33 mouse cellular contexts compared by ENCODE assay signal in genomic region chr8:45341630-45342628, GRCm38 (mm10). TPM values are rescaled to one million over a fixed set of nuclear protein-coding genes. Genes with fewer than 3 reads are reported as not detected.
DNase-seq lines count a peak whose midpoint lies in the region; ATAC-seq and TF ChIP-seq lines count a peak whose summit lies in the region.
"Had no signal": no experiment of that assay in that cellular context is flagged by ENCODE, and none has a peak within 500 bp of the region (broad histone marks: within the 10 kb centered on the region; RNA-seq: fewer than 3 reads in every experiment).

No protein-coding gene starts in this region.

- WGBS in liver, embryonic 13.5 days (ENCODE audit: insufficient replicate concordance): 64% methylated on average over 12 of the region's 12 CpGs
- WGBS in stomach, embryonic 14.5 days: 80% methylated on average over 12 of the region's 12 CpGs
- WGBS in hindbrain, postnatal 0 days: 87% methylated on average over 12 of the region's 12 CpGs

- peak; percentile 46 for DNase-seq in retina, postnatal 1 day
- no peak for DNase-seq in retina, embryonic 14.5 days (ENCODE audit: low spot score)
- DNase-seq in liver, embryonic 13.5 days: no peak
- DNase-seq in embryo, embryonic 10.5 days (ENCODE audit: low spot score): no peak
- no peak for DNase-seq in cerebellum, postnatal 14 days
- DNase-seq in hindbrain, postnatal 0 days (ENCODE audit: low spot score): no peak
- no peak for DNase-seq in frontal cortex, adult 2 months (ENCODE audit: extremely low spot score in 1 of 2, low spot score in 1 of 2)
- DNase-seq: adrenal gland, postnatal 10 days; cerebellum, adult 8-10 months; cerebellum, postnatal 36 days; kidney, adult 2 months; kidney, postnatal 4 days; layer of hippocampus, postnatal 36 days had no signal

- H3K9me3 ChIP-seq in liver, embryonic 13.5 days (replicated peaks): no peaks in the 10 kb centered on the region
- H3K9me3 ChIP-seq in stomach, embryonic 14.5 days (ENCODE audit: control insufficient read depth, low read depth, low read length): no peaks in the 10 kb centered on the region
- H3K9me3 ChIP-seq in hindbrain, postnatal 0 days (ENCODE audit: low read length): no peaks in the 10 kb centered on the region
- H3K9me3 ChIP-seq: embryonic facial prominence, embryonic 13.5 days; forebrain, embryonic 10.5 days; heart, embryonic 15.5 days; limb, embryonic 10.5 days; limb, embryonic 15.5 days; lung, embryonic 15.5 days; midbrain, embryonic 10.5 days; midbrain, embryonic 15.5 days had no signal

- no peak for TF ChIP-seq CTCF in hindbrain, postnatal 0 days (IDR thresholded peaks at IDR 0.05; ENCODE audit: low read depth)

- no peaks in the 10 kb centered on the region for H3K27me3 ChIP-seq in liver, embryonic 13.5 days
- no peaks in the 10 kb centered on the region for H3K27me3 ChIP-seq in stomach, embryonic 14.5 days (ENCODE audit: control insufficient read depth, insufficient read depth, low read length)
- H3K27me3 ChIP-seq in hindbrain, postnatal 0 days (ENCODE audit: insufficient read depth, low read length): no peaks in the 10 kb centered on the region
- H3K27me3 ChIP-seq: embryonic facial prominence, embryonic 13.5 days; heart, embryonic 15.5 days; limb, embryonic 15.5 days; lung, embryonic 15.5 days; midbrain, embryonic 15.5 days; Patski had no signal

- peak overlapping the region; percentile 63 for H3K27ac ChIP-seq in liver, embryonic 13.5 days
- H3K27ac ChIP-seq in stomach, embryonic 14.5 days (ENCODE audit: low read length): peak overlapping the region; percentile 30; the same call in 1 of the 2 replicates
- no peak overlapping the region for H3K27ac ChIP-seq in hindbrain, postnatal 0 days
- H3K27ac ChIP-seq: embryonic facial prominence, embryonic 13.5 days; forebrain, embryonic 10.5 days; heart, embryonic 15.5 days; kidney, postnatal 0 days; limb, embryonic 10.5 days; limb, embryonic 15.5 days; lung, embryonic 15.5 days; midbrain, embryonic 10.5 days; midbrain, embryonic 15.5 days had no signal

- no peak overlapping the region for H3K9ac ChIP-seq in liver, embryonic 13.5 days
- H3K9ac ChIP-seq in stomach, embryonic 14.5 days (replicated peaks; ENCODE audit: low read depth, low read length): no peak overlapping the region
- no peak overlapping the region for H3K9ac ChIP-seq in hindbrain, postnatal 0 days (replicated peaks; ENCODE audit: low read length)
- H3K9ac ChIP-seq: embryonic facial prominence, embryonic 13.5 days; heart, embryonic 15.5 days; limb, embryonic 15.5 days; lung, embryonic 15.5 days; midbrain, embryonic 15.5 days had no signal

- H3K36me3 ChIP-seq in liver, embryonic 13.5 days: no peaks in the 10 kb centered on the region
- peaks cover 11% of the 10 kb centered on the region for H3K36me3 ChIP-seq in stomach, embryonic 14.5 days (ENCODE audit: control insufficient read depth, insufficient read depth, low read length)
- peaks cover 5% of the 10 kb centered on the region; the same call in 1 of the 2 replicates for H3K36me3 ChIP-seq in hindbrain, postnatal 0 days (ENCODE audit: insufficient read depth, low read length)
- H3K36me3 ChIP-seq: heart, embryonic 15.5 days; lung, embryonic 15.5 days; midbrain, embryonic 10.5 days; midbrain, embryonic 15.5 days had no signal

- no peaks in the 10 kb centered on the region for H3K4me1 ChIP-seq in liver, embryonic 13.5 days (replicated peaks)
- no peaks in the 10 kb centered on the region for H3K4me1 ChIP-seq in stomach, embryonic 14.5 days (ENCODE audit: control insufficient read depth, insufficient read depth, low read length)
- no peaks in the 10 kb centered on the region for H3K4me1 ChIP-seq in hindbrain, postnatal 0 days (ENCODE audit: insufficient read depth, low read length)
- H3K4me1 ChIP-seq: embryonic facial prominence, embryonic 13.5 days; forebrain, embryonic 10.5 days; heart, embryonic 15.5 days; limb, embryonic 10.5 days; limb, embryonic 15.5 days; lung, embryonic 15.5 days; midbrain, embryonic 15.5 days had no signal

- H3K4me3 ChIP-seq in liver, embryonic 13.5 days (replicated peaks): no peak overlapping the region
- no peak overlapping the region for H3K4me3 ChIP-seq in stomach, embryonic 14.5 days (ENCODE audit: low read depth, low read length)
- no peak overlapping the region for H3K4me3 ChIP-seq in hindbrain, postnatal 0 days (ENCODE audit: low read length)
- H3K4me3 ChIP-seq: embryonic facial prominence, embryonic 13.5 days; forebrain, embryonic 10.5 days; heart, embryonic 15.5 days; limb, embryonic 10.5 days; limb, embryonic 15.5 days; lung, embryonic 15.5 days; midbrain, embryonic 10.5 days; midbrain, embryonic 15.5 days had no signal

- no peak overlapping the region for H3K4me2 ChIP-seq in liver, embryonic 13.5 days
- H3K4me2 ChIP-seq in stomach, embryonic 14.5 days (replicated peaks; ENCODE audit: low read depth, low read length): no peak overlapping the region
- no peak overlapping the region for H3K4me2 ChIP-seq in hindbrain, postnatal 0 days (ENCODE audit: low read depth, low read length)
- H3K4me2 ChIP-seq: embryonic facial prominence, embryonic 13.5 days; heart, embryonic 15.5 days; limb, embryonic 15.5 days; lung, embryonic 15.5 days; midbrain, embryonic 15.5 days had no signal

- ATAC-seq in liver, embryonic 13.5 days (ENCODE audit: low read depth): peak; percentile 47; the same call in 1 of the 2 replicates
- ATAC-seq in stomach, embryonic 14.5 days (ENCODE audit: insufficient number of reproducible peaks, insufficient read depth, low FRiP score, low read depth): peak; percentile 61; the same call in 1 of the 2 replicates
- ATAC-seq in hindbrain, postnatal 0 days: no peak
- ATAC-seq: forebrain, embryonic 16.5 days; hindbrain, embryonic 16.5 days; midbrain, embryonic 15.5 days; Patski had no signal

RNA-seq across cellular contexts. Expression of gene Cyp4v3, which starts 8.9 kb away (rescaled TPM):
- 3.0 and 3.7 TPM in 2 replicates for polyA plus RNA-seq in liver, embryonic 13.5 days (2015; fragmentation: Nextera tagmentation; extraction: Ambion mirVana)
- polyA plus RNA-seq in stomach, embryonic 14.5 days (2014; fragmentation: Nextera tagmentation; extraction: Ambion mirVana): 3.3 and 4.1 TPM in 2 replicates
- total RNA-seq in hindbrain, postnatal 0 days (2014; rRNA removed): 2.4 and 3.1 TPM in 2 replicates
- polyA plus RNA-seq in hindbrain, postnatal 0 days (2015; fragmentation: Nextera tagmentation; extraction: Ambion mirVana): 2.8 and 3.0 TPM in 2 replicates
- polyA plus RNA-seq in frontal cortex, adult 2 months (2012; rRNA removed): 6.4 and 7.3 TPM in 2 replicates
- total RNA-seq: MEL had no signal

RNA-seq across cellular contexts. Expression of gene Gm45753, which starts 33.7 kb away (rescaled TPM):
- 3.9 and 5.3 TPM in 2 replicates for polyA plus RNA-seq in liver, embryonic 13.5 days (2015; fragmentation: Nextera tagmentation; extraction: Ambion mirVana)
- not detected in 2 replicates for polyA plus RNA-seq in stomach, embryonic 14.5 days (2014; fragmentation: Nextera tagmentation; extraction: Ambion mirVana)
- total RNA-seq in hindbrain, postnatal 0 days (2014; rRNA removed): not detected in 2 replicates
- not detected in 2 replicates for polyA plus RNA-seq in hindbrain, postnatal 0 days (2015; fragmentation: Nextera tagmentation; extraction: Ambion mirVana)
- polyA plus RNA-seq in frontal cortex, adult 2 months (2012; rRNA removed): not detected in 2 replicates
- total RNA-seq: gastrocnemius, adult 8-10 months; heart, postnatal 25 days; layer of hippocampus, postnatal 36 days; megakaryocyte progenitor cell, adult 5-6 weeks; MEL; neutrophil, adult 5-6 weeks had no signal
- polyA plus RNA-seq: embryonic facial prominence, embryonic 13.5 days; forebrain, embryonic 10.5 days; forebrain, embryonic 16.5 days; heart, embryonic 15.5 days; hindbrain, embryonic 11.5 days; hindbrain, embryonic 16.5 days; limb, embryonic 10.5 days; lung, embryonic 15.5 days; midbrain, embryonic 15.5 days; neural tube, embryonic 11.5 days had no signal

RNA-seq across cellular contexts. Expression of gene Fam149a, which starts 40.2 kb away (rescaled TPM):
- 1.6 and 2.2 TPM in 2 replicates for polyA plus RNA-seq in liver, embryonic 13.5 days (2015; fragmentation: Nextera tagmentation; extraction: Ambion mirVana)
- polyA plus RNA-seq in stomach, embryonic 14.5 days (2014; fragmentation: Nextera tagmentation; extraction: Ambion mirVana): 28.6 and 29.7 TPM in 2 replicates
- total RNA-seq in hindbrain, postnatal 0 days (2014; rRNA removed): 24.6 and 27.7 TPM in 2 replicates
- polyA plus RNA-seq in hindbrain, postnatal 0 days (2015; fragmentation: Nextera tagmentation; extraction: Ambion mirVana): 19.8 and 20.2 TPM in 2 replicates
- polyA plus RNA-seq in frontal cortex, adult 2 months (2012; rRNA removed): 15.1 and 17.1 TPM in 2 replicates
- total RNA-seq: MEL; neutrophil, adult 5-6 weeks had no signal

RNA-seq across cellular contexts. Expression of gene Klkb1, which starts 47.3 kb away (rescaled TPM):
- polyA plus RNA-seq in liver, embryonic 13.5 days (2015; fragmentation: Nextera tagmentation; extraction: Ambion mirVana): 2.2 and 2.5 TPM in 2 replicates
- not detected in 2 replicates for polyA plus RNA-seq in stomach, embryonic 14.5 days (2014; fragmentation: Nextera tagmentation; extraction: Ambion mirVana)
- total RNA-seq in hindbrain, postnatal 0 days (2014; rRNA removed): 0.16 TPM in 1 of 2 replicates, not detected in the other
- 0.06 TPM in 1 of 2 replicates, not detected in the other for polyA plus RNA-seq in hindbrain, postnatal 0 days (2015; fragmentation: Nextera tagmentation; extraction: Ambion mirVana)
- polyA plus RNA-seq in frontal cortex, adult 2 months (2012; rRNA removed): 0.04 and 0.08 TPM in 2 replicates
- total RNA-seq: heart, postnatal 25 days; layer of hippocampus, postnatal 36 days; megakaryocyte progenitor cell, adult 5-6 weeks; MEL; neutrophil, adult 5-6 weeks had no signal
- polyA plus RNA-seq: forebrain, embryonic 16.5 days; heart, embryonic 15.5 days; hindbrain, embryonic 11.5 days; limb, embryonic 15.5 days; lung, embryonic 15.5 days; midbrain, embryonic 10.5 days; neural tube, embryonic 11.5 days; Patski had no signal
